Mouse (Mus musculus) hindbrain, embryonic 12.5 days (tissue): ENCODE measurements around the gene Trappc3l. TPM values are rescaled to one million over a fixed set of nuclear protein-coding genes. Genes with fewer than 3 reads are reported as not detected.
A peak's percentile ranks its signal among the peaks of the same experiment; 100 is the strongest.

Experiments
- ATAC-seq: fragments of 200-750 bp; cut with Nextera tagmentation; 2 replicates; pipeline ENCODE4 v1.8.0; 2017; ENCODE audit warnings: moderate TSS enrichment; ENCODE audit not compliant: low FRiP score
- H3K27ac ChIP-seq: fragments of 300-500 bp; sonication (generic); 2 replicates; pipeline ENCODE4 v1.5.1; 2016; ENCODE audit warnings: mild to moderate bottlenecking
- H3K27me3 ChIP-seq: fragments of 300-500 bp; sonication (generic); 2 replicates; pipeline ENCODE4 v1.6.1; 2016; ENCODE audit warnings: mild to moderate bottlenecking
- H3K36me3 ChIP-seq: fragments of 300-500 bp; sonication (generic); 2 replicates; pipeline ENCODE4 v1.6.1; 2016; ENCODE audit warnings: mild to moderate bottlenecking
- H3K4me1 ChIP-seq: fragments of 300-500 bp; sonication (generic); 2 replicates; pipeline ENCODE4 v1.6.1; 2016
- H3K4me2 ChIP-seq: fragments of 300-500 bp; sonication (generic); replicated peaks from 2 replicates; pipeline ENCODE4 v1.6.1; 2016; ENCODE audit warnings: mild to moderate bottlenecking
- H3K4me3 ChIP-seq: fragments of 300-500 bp; sonication (generic); 2 replicates; pipeline ENCODE4 v1.5.1; 2016; ENCODE audit warnings: mild to moderate bottlenecking
- H3K9ac ChIP-seq: fragments of 300-500 bp; sonication (generic); 2 replicates; pipeline ENCODE4 v1.6.1; 2016; ENCODE audit warnings: mild to moderate bottlenecking, moderate library complexity
- H3K9me3 ChIP-seq: fragments of 300-500 bp; sonication (generic); replicated peaks from 2 replicates; pipeline ENCODE4 v1.6.1; 2016; ENCODE audit warnings: mild to moderate bottlenecking
- WGBS: fragments of 180-500 bp; shearing (Covaris S2); methylation state at CpG from one replicate; pipeline ENCODE4 v1.1.7; 2016; 5-methylcytosine and 5-hydroxymethylcytosine counted together
- polyA plus RNA-seq: library from polyadenylated mRNA; unstranded; fragments of >200 nt; fragmentation: Nextera tagmentation; extraction: Ambion mirVana; gene quantifications from 2 replicates; pipeline ENCODE4 v1.2.1, GENCODE M21; 2016

Trappc3l gene
- polyA plus RNA-seq, 1 experiment from 2014 or later = not detected

DNA sequence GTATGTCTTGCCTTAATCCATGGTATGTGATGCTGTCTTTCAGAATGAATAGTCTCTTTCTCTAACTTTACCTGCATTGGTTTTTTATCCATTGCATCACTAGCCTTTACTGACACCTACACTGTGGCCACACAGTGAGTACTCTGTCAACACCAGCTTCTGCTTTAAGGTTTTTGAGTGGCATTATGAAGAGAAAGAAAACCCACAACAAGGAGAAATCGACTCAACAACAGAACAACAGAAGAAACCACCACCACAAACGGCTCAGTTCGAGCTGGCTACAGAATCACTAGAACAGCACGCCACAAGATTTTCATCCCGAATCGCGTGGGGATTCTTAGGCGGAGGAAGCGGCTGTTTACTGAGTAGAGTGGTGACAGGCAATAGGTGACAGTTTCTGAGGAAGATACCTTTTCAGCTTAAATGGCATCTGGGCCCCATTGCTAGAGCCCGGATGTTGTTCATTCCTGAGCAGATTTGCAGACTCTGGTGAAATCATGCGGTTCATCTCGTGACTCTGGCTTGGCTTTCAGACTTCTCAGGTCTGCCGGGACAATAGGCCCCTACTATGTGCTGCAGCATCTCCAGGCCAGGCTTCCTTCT lies 73.6 kb downstream of the Trappc3l start:
- Histone ChIP-seq H3K27me3 (no peaks in the 10 kb centered on the region), H3K4me1 (no peaks in the 10 kb centered on the region), H3K4me3 (no peak overlapping the region), H3K9me3 (no peaks in the 10 kb centered on the region), H3K36me3 (no peaks in the 10 kb centered on the region), H3K9ac (no peak overlapping the region), H3K27ac (no peak overlapping the region), H3K4me2 (no peak overlapping the region)
- ATAC-seq = no peak
- WGBS = 91% methylated on average over 13 of the region's 13 CpGs

DNA sequence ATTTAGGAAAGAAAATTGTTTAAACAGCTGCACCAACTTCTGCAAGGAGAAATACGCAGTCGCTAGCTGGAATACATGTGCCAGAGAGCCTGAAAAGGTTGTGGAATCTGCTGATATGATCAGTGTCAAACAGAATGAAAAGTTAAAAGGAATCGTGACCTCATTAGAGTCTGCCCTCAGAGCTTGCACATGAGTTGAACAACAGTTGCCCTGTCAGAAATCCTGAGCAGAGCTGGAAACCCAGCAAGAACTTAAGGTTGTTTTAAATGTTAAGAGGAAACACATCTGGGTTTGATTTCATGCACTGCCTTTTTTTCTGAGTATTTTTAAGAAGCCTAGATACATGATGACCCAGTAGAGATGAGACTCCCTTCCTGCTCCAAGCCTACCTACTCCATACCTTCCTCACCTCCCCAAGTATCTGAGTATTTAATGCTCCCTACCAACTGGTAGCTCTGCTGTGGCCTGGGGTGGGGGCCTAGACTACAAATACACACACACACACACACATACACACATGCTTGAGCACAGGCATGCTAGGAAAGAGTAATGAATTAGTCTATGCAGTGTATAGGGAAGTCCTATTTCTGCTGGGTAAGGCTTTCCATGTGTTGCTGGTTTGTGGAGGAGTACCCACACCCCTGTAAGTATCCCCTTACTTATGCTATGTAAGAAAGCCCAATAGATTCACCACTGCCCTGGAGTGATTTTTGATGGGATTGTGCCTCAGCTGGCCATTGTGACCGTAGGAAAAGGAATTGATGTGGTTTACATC lies 74.8 kb downstream of the Trappc3l start:
- Histone ChIP-seq H3K9ac (no peak overlapping the region), H3K27ac (no peak overlapping the region; the same call in 1 of the 2 replicates), H3K9me3 (no peaks in the 10 kb centered on the region), H3K27me3 (no peaks in the 10 kb centered on the region), H3K36me3 (no peaks in the 10 kb centered on the region), H3K4me2 (no peak overlapping the region), H3K4me1 (no peaks in the 10 kb centered on the region), H3K4me3 (no peak overlapping the region)
- WGBS = 64% methylated on average over 4 of the region's 4 CpGs
- ATAC-seq = no peak

DNA sequence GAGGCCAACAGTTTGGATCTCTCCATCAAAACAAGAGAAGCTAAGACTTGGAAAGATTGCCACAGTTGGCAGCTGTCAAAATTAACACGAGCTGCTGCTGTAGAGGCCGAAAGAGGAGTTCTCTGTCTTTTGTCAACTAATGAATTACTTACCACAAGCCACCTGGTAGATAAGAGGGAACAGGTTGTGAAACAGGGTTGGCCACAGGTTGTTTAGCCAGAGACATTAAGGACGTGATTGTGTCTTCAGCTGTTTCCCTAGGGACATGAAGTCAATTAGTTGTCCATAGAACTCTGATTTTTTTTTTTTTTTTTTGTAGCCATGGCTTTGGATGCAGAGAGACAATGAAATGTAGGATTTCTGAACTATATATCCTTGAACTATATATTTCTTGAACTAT lies 79.7 kb downstream of the Trappc3l start:
- H3K9me3 ChIP-seq = no peaks in the 10 kb centered on the region

DNA sequence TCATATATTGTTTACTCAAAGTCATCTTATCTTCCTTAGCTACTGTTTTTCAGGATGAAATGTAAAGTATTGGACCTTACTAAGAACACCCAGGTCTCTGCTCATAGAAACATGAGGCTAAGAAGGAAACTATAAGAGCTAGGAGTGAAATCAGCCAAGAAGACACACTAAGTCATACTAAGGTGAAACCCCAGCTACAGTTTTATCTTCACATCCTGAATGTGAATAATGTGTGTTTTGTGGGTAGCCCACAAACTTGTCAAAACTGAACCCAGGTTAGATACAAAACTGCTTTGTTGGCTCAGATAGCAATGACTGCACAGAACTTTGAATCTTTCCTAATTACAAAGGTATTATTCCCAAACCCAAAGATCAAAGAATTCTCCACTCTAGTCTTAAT lies 80.4 kb downstream of the Trappc3l start:
- Histone ChIP-seq H3K9me3 (no peaks in the 10 kb centered on the region), H3K4me3 (no peak overlapping the region), H3K4me2 (no peak overlapping the region), H3K9ac (no peak overlapping the region), H3K36me3 (no peaks in the 10 kb centered on the region), H3K27me3 (no peaks in the 10 kb centered on the region), H3K4me1 (no peaks in the 10 kb centered on the region), H3K27ac (no peak overlapping the region)
- no peak for ATAC-seq

More for the DNA sequence above, 79.7 kb downstream of the Trappc3l start:
- no peak for ATAC-seq
- H3K9ac ChIP-seq = no peak overlapping the region
- H3K4me3 ChIP-seq = no peak overlapping the region
- no peaks in the 10 kb centered on the region for H3K36me3 ChIP-seq
- H3K27ac ChIP-seq = no peak overlapping the region
- no peak overlapping the region for H3K4me2 ChIP-seq
- 73% methylated on average over 3 of the region's 3 CpGs for WGBS
- no peaks in the 10 kb centered on the region for H3K4me1 ChIP-seq
- H3K27me3 ChIP-seq = no peaks in the 10 kb centered on the region

DNA sequence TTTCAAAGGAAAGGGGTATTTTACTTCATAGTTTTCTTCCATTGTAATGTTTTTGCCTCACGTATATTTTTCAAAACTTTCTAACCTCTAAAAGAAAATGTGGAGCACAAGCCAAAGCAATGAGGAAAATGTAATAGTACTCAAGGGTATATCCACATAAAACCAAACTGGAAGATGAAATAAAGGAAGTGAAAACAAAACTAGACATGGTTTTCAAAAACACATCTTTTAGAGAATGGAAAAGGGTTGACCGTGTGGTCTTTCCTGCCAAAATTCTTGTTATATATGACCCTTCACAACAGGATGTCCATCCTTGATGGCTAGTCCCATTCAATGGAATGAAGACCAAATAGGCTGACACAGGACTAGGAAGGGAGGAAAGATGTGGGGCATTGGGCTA lies 81.0 kb downstream of the Trappc3l start:
- no peaks in the 10 kb centered on the region for H3K27me3 ChIP-seq
- H3K9ac ChIP-seq = no peak overlapping the region
- H3K4me1 ChIP-seq = no peaks in the 10 kb centered on the region
- H3K27ac ChIP-seq = no peak overlapping the region
- no peaks in the 10 kb centered on the region for H3K9me3 ChIP-seq
- no peak overlapping the region for H3K4me3 ChIP-seq
- 92% methylated on average over 2 of the region's 2 CpGs for WGBS
- H3K4me2 ChIP-seq = no peak overlapping the region
- H3K36me3 ChIP-seq = no peaks in the 10 kb centered on the region
- ATAC-seq = no peak

DNA sequence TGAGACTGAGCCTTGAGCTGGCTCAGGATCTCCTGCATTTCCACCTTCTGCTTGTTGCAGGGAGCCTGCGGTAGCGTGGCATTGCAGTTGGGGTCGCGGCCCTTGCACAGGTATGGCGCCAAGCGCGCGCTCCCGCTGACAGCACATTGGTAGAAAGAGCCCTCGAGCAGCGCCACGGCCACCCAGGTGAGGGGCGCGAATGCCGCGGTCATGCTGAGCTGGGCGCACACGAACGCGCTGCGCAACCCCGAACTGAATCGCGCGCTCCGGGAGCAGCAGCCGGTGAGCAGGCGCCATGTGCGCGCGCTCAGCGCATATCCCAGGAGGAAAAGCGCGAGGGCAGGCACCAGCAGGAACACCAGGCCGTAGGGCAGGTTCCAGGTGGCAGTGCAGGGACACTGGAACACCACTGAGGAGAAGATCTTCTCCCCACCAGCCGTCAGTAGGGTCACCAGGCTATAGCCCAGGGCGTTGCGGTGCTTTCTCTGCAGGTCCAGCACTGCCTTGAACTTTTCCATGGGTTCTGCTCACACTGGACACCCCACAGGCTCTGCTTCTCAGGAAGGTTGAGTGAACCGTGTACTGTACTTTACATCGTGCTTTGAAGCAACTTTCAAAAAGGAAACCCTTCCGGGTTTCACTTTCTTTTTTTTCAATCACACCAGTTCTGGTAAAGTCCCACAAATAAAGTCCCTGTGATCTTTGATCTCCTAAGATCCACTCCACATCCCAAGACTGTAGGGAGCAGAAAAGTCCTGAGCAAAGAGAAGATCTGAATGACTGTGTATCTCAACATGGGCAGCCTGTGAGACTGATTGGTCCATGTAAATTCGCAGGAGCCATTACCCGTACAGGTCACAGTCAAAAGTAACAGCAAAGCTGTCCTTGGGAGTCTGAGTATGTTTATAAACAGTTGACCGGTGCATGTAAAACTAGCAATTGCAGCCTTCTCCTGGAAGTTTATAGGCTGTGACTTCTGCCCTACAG lies 90.3 kb downstream of the Trappc3l start, which contains the start of gene Calhm6:
TSS of gene Calhm6 (minus strand) at position 593 of the 987 bp plus-strand sequence.
- peak within 1 kb of the TSS; percentile 62 for H3K9ac ChIP-seq
- no peaks in the 10 kb centered on the region for H3K9me3 ChIP-seq
- no peaks in the 10 kb centered on the region for H3K36me3 ChIP-seq
- H3K27ac ChIP-seq = no peak within 1 kb of the TSS
- 0 out of 2 replicates have a peak, but pooled peaks cover 3% of the 10 kb centered on the region for H3K4me1 ChIP-seq
- ATAC-seq = peak; percentile 64
- WGBS = 17% methylated on average over 44 of the region's 44 CpGs
- H3K4me2 ChIP-seq = peak within 1 kb of the TSS; percentile 85
- peak within 1 kb of the TSS; percentile 51 for H3K4me3 ChIP-seq
- H3K27me3 ChIP-seq = peaks cover 6% of the 10 kb centered on the region; the same call in 1 of the 2 replicates

DNA sequence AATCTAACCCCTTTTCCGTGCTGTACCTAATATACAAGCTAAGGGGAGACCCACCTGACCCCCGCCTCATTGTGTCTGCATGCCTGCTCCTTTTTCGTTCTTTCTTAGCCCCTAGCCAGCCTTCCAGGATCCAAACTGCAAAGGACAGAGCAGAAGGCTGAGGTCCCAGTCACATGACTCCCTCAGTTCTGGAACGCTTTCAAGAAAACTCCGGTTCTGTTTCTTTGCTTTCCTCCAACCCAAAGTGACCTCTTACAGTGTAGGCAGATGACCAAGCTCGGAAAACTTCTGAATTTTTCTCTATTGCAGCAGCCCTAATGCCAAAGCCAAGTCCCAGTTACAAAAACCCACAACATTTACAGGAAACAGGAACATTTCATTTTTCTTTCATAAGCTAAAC lies 91.0 kb downstream of the Trappc3l start:
- no peaks in the 10 kb centered on the region for H3K36me3 ChIP-seq
- H3K9me3 ChIP-seq = no peaks in the 10 kb centered on the region
- 86% methylated on average over 6 of the region's 6 CpGs for WGBS

DNA sequence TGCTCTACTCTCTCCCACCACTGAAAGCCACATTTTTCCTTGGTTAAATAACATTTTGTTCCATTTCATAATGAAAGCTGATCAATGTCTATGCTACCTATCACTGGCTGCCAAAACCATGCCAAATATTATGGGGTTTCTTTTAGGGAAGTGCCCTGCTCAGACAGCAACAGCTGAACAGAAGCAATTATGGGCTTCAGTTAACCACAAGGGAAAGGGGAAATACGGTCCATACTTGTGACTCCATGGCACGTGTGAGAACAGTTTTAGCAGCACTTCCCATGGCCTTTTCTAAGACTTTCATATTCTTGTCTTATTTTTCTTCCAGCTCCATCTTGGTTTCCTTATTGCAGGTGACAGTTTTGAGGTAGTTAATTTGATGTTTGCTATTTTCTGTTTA lies 94.0 kb downstream of the Trappc3l start:
- H3K4me2 ChIP-seq = no peak overlapping the region
- no peak overlapping the region for H3K9ac ChIP-seq
- no peak overlapping the region for H3K27ac ChIP-seq
- H3K27me3 ChIP-seq = peaks cover 6% of the 10 kb centered on the region; the same call in 1 of the 2 replicates
- H3K4me1 ChIP-seq = 0 out of 2 replicates have a peak, but pooled peaks cover 3% of the 10 kb centered on the region
- no peaks in the 10 kb centered on the region for H3K36me3 ChIP-seq
- no peak overlapping the region for H3K4me3 ChIP-seq
- H3K9me3 ChIP-seq = no peaks in the 10 kb centered on the region
- no peak for ATAC-seq
- WGBS = 86% methylated on average over 2 of the region's 2 CpGs

More for the DNA sequence above, 91.0 kb downstream of the Trappc3l start:
- no peak for ATAC-seq
- Histone ChIP-seq H3K9ac (no peak overlapping the region), H3K4me2 (no peak overlapping the region), H3K4me1 (0 out of 2 replicates have a peak, but pooled peaks cover 3% of the 10 kb centered on the region), H3K27me3 (peaks cover 6% of the 10 kb centered on the region; the same call in 1 of the 2 replicates), H3K4me3 (no peak overlapping the region), H3K27ac (no peak overlapping the region)

DNA sequence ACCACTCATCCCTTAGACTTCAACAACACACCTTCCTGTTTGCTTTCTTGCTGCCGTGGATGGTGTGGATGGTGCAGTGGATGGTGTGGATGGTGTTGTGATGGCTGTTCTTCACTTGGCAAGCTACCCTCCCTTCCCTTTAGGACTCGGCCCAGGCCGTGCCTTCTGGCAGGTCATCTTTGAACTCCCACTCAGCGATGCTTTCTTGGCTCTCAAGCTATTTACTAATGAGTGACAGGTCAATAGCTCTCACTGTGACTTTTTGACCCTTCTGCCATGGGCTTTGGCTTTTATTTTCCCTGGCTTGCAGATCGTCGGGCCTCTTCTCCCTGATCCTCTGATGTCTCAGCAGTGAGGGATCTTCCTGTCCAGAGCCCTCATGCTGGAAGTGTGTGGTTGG lies 99.0 kb downstream of the Trappc3l start:
- no peak overlapping the region for H3K27ac ChIP-seq
- WGBS = 13% methylated on average over 6 of the region's 6 CpGs
- no peak for ATAC-seq
- no peak overlapping the region for H3K4me3 ChIP-seq
- H3K36me3 ChIP-seq = no peaks in the 10 kb centered on the region
- H3K27me3 ChIP-seq = no peaks in the 10 kb centered on the region
- H3K4me2 ChIP-seq = no peak overlapping the region
- no peaks in the 10 kb centered on the region for H3K4me1 ChIP-seq
- no peaks in the 10 kb centered on the region; the same call in 1 of the 2 replicates for H3K9me3 ChIP-seq
- no peak overlapping the region for H3K9ac ChIP-seq

DNA sequence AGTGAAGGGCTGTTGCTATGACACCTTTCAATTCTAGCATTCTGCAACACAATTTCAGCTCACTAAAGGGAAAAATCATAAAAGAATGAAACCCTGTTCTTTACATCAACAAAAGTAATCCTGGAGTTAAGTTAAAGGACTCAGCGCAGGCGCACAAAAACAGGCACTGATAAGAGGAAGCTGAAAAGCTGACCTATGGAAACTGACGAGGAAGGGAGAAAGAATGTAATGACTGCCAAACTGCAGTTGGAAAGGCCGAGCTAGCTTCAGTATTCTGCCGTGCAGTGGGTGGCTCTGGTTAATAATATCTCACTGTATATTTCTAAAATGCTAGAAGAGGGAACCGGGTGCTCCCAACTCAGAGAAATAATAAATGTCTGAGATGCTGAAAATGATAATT lies 100.6 kb downstream of the Trappc3l start:
- no peaks in the 10 kb centered on the region; the same call in 1 of the 2 replicates for H3K9me3 ChIP-seq
- no peaks in the 10 kb centered on the region for H3K4me1 ChIP-seq
- no peaks in the 10 kb centered on the region for H3K27me3 ChIP-seq
- H3K9ac ChIP-seq = no peak overlapping the region
- H3K36me3 ChIP-seq = no peaks in the 10 kb centered on the region
- no peak overlapping the region for H3K4me2 ChIP-seq
- no peak overlapping the region for H3K4me3 ChIP-seq
- no peak for ATAC-seq
- 65% methylated on average over 6 of the region's 6 CpGs for WGBS
- H3K27ac ChIP-seq = no peak overlapping the region

DNA sequence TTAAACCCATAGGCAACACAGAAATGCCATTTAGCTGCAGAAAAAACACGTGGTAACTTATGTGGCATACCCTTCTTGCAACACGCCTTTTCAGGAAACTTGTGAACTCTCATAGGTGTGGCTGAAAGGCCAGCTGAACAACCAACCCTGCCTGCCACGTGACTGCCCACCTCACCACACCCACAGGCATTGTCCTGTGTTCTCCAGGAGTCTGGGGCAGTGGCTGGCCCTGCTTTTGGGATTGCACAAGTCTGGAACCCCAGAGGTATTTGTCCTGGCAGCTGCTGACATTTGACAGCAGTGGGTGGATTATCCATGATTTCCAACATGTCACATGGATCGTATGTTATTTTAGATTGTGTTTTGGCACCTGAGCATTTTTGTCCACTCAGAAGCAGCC lies 102.4 kb downstream of the Trappc3l start:
- Histone ChIP-seq H3K27ac (no peak overlapping the region), H3K27me3 (no peaks in the 10 kb centered on the region), H3K9me3 (no peaks in the 10 kb centered on the region; the same call in 1 of the 2 replicates), H3K4me1 (no peaks in the 10 kb centered on the region), H3K4me2 (no peak overlapping the region), H3K9ac (no peak overlapping the region), H3K36me3 (no peaks in the 10 kb centered on the region), H3K4me3 (no peak overlapping the region)
- no peak for ATAC-seq
- 70% methylated on average over 4 of the region's 4 CpGs for WGBS

DNA sequence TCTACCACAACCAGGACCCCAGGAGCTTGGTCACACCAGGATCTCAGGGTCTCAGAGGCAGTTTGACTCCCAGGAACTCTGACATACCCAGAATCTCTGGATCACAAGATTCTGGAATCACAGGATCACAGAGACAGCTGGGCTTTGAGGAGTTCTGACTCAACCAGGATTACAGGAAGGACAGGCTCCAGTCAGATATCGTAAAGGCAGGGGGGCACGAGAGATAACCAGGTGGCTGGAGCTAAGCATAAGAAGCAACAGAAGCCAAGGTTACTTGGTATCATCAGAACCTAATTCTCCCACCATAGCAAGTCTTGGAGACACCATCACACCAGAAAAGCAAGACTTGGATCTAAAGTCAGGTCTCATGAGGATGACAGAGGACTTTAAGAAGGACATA lies 104.3 kb downstream of the Trappc3l start:
- 95% methylated on average over 2 of the region's 2 CpGs for WGBS
- Histone ChIP-seq H3K27ac (no peak overlapping the region), H3K36me3 (no peaks in the 10 kb centered on the region), H3K9ac (no peak overlapping the region), H3K27me3 (no peaks in the 10 kb centered on the region), H3K9me3 (no peaks in the 10 kb centered on the region; the same call in 1 of the 2 replicates), H3K4me3 (no peak overlapping the region), H3K4me2 (no peak overlapping the region), H3K4me1 (no peaks in the 10 kb centered on the region)
- ATAC-seq = no peak
